Mouse (Mus musculus) liver, embryonic 16.5 days (tissue): ENCODE results near the gene Sapcd1. TPM values are rescaled to one million over a fixed set of nuclear protein-coding genes. Genes with fewer than 3 reads are reported as not detected.

ENCODE experiments used
- ATAC-seq: fragments of 200-750 bp; cut with Nextera tagmentation; 2 replicates; pipeline ENCODE4 v1.8.0; 2017; ENCODE audit warnings: low read depth, mild to moderate bottlenecking, moderate number of reproducible peaks, moderate library complexity
- H3K27ac ChIP-seq: fragments of 300-500 bp; sonication (generic); 2 replicates; pipeline ENCODE4 v1.5.1; 2014; ENCODE audit warnings: mild to moderate bottlenecking, low read length
- H3K27me3 ChIP-seq: fragments of 300-500 bp; sonication (generic); 2 replicates; pipeline ENCODE4 v1.6.1; 2014; ENCODE audit warnings: low read depth, low read length, mixed read lengths; ENCODE audit not compliant: control insufficient read depth, insufficient read depth
- H3K36me3 ChIP-seq: fragments of 300-500 bp; sonication (generic); 2 replicates; pipeline ENCODE4 v1.6.1; 2014; ENCODE audit warnings: mild to moderate bottlenecking; ENCODE audit not compliant: control insufficient read depth, insufficient read depth
- H3K4me1 ChIP-seq: fragments of 300-500 bp; sonication (generic); 2 replicates; pipeline ENCODE4 v1.6.1; 2014; ENCODE audit warnings: low read depth, low read length, mixed read lengths; ENCODE audit not compliant: control insufficient read depth
- H3K4me2 ChIP-seq: fragments of 300-500 bp; sonication (generic); 2 replicates; pipeline ENCODE4 v1.6.1; 2014; ENCODE audit warnings: low read depth, low read length, mixed read lengths
- H3K4me3 ChIP-seq: fragments of 300-500 bp; sonication (generic); 2 replicates; pipeline ENCODE4 v1.5.1; 2014; ENCODE audit warnings: low read depth, mild to moderate bottlenecking, low read length
- H3K9ac ChIP-seq: fragments of 300-500 bp; sonication (generic); 2 replicates; pipeline ENCODE4 v1.6.1; 2014; ENCODE audit warnings: low read depth, low read length
- H3K9me3 ChIP-seq: fragments of 300-500 bp; sonication (generic); replicated peaks from 2 replicates; pipeline ENCODE4 v1.6.1; 2016; ENCODE audit warnings: low read length; ENCODE audit not compliant: control insufficient read depth
- WGBS: fragments of 180-500 bp; shearing (Covaris S2); extraction: QIAGEN DNeasy Blood & Tissue Kit; methylation state at CpG from one replicate; pipeline ENCODE4 v1.1.7; 2014; ENCODE audit not compliant: insufficient replicate concordance; 5-methylcytosine and 5-hydroxymethylcytosine counted together
- polyA plus RNA-seq: library from polyadenylated mRNA; unstranded; fragments of >200 nt; fragmentation: Nextera tagmentation; extraction: Ambion mirVana; gene quantifications from 2 replicates; pipeline ENCODE4 v1.2.1, GENCODE M21; 2015

The Sapcd1 gene
- polyA plus RNA-seq, 1 experiment from 2014 or later = 2.6 TPM

- H3K4me2 ChIP-seq = peak overlapping the region; percentile 86
- ATAC-seq = peak; percentile 30
- WGBS = 0% methylated on average over 15 of the region's 15 CpGs
Measured at GRCm38 (mm10) chr17:34982328-34982727, 45.5 kb downstream of the Sapcd1 start.

DNA sequence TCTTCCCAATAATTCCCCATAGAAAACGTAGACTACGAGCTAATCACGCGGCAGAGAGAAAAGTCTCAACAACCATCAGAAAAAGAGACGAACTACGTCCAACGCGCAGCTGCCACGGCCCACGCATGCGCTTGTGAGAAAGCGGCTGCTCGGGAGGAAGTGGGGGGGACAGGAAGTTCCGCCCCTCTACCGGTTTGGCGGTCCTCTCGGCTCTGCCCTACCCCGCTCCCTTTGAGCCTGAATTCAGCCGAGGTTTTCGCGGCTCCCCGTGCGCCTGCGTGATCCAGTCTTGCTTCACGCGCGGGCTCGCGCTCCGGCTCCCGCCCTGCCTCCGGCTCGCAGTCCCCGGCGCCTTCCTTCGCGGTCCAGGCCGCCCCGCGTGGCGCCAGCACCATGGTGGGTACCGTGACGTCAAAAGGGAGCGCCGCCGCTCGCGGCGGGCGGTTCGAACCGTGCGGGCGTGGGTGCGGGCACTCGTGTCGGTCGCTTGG, 46.1 kb downstream of the Sapcd1 start, which contains the start of gene Lsm2:
Gene Lsm2, plus strand, starts transcription at position 173 of the 491 bp plus-strand sequence.
- Histone ChIP-seq H3K4me2 (peak within 1 kb of the TSS; percentile 86), H3K27me3 (no peaks in the 10 kb centered on the region), H3K27ac (peak within 1 kb of the TSS; percentile 96), H3K9ac (peak within 1 kb of the TSS; percentile 89), H3K36me3 (peaks cover 17% of the 10 kb centered on the region), H3K4me1 (peaks cover 27% of the 10 kb centered on the region), H3K4me3 (peak within 1 kb of the TSS; percentile 91), H3K9me3 (no peaks in the 10 kb centered on the region)
- WGBS = under 1% methylated on average over 58 of the region's 58 CpGs
- peak; percentile 93 for ATAC-seq

More at GRCm38 (mm10) chr17:34982328-34982727, 45.5 kb downstream of the Sapcd1 start:
- H3K9me3 ChIP-seq = no peaks in the 10 kb centered on the region
- peak overlapping the region; percentile 96 for H3K27ac ChIP-seq
- H3K27me3 ChIP-seq = no peaks in the 10 kb centered on the region
- H3K9ac ChIP-seq = peak overlapping the region; percentile 89
- peaks cover 17% of the 10 kb centered on the region for H3K36me3 ChIP-seq
- peaks cover 27% of the 10 kb centered on the region for H3K4me1 ChIP-seq
- peak overlapping the region; percentile 91 for H3K4me3 ChIP-seq

DNA sequence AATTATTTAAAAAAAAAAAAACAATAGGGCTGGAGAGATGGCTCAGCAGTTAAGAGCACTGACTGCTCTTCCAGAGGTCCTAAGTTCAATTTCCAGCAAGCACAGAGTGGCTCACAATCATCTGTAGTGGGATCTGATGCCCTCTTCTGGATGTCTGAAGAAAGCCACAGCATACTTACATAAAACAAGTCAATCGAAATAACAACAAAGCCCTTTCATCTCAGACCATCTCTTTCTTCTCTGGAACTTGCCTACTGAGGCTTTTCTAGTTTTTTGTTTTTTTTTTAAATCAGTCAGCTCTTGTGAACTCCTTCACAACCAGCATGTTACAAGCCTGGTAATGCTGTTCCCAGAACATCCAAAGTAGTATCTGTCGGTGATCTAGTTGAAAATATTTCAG, 47.2 kb downstream of the Sapcd1 start:
- WGBS = 15% methylated on average over 2 of the region's 2 CpGs
- no peak for ATAC-seq
- Histone ChIP-seq H3K9ac (peak overlapping the region; percentile 89), H3K27ac (peak overlapping the region; percentile 96), H3K4me2 (peak overlapping the region; percentile 86), H3K4me3 (peak overlapping the region; percentile 91), H3K9me3 (no peaks in the 10 kb centered on the region), H3K36me3 (peaks cover 8% of the 10 kb centered on the region), H3K4me1 (peaks cover 27% of the 10 kb centered on the region), H3K27me3 (no peaks in the 10 kb centered on the region)

DNA sequence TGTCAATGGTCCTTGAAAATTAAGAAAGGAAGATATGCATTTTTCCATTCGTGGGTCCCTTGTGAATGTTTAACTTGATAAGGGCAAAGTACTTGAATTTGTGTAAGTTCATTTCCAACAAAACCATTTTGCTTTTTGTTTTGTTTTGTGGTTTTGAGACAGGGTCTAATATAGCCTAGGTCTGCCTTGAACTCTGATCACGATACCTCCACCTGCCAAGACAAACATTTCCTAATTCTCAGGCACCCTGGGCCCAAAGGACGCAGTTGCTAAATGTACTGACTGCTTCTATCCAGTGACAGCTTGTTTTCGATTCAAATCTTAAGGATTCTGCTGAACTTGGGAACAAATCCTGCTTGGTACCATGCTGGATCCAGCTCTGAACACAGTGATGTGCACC, 48.2 kb downstream of the Sapcd1 start:
- ATAC-seq = no peak
- Histone ChIP-seq H3K36me3 (no peaks in the 10 kb centered on the region), H3K27me3 (no peaks in the 10 kb centered on the region), H3K4me2 (no peak overlapping the region), H3K9ac (no peak overlapping the region), H3K27ac (peak overlapping the region; percentile 8; the same call in 1 of the 2 replicates), H3K4me3 (no peak overlapping the region), H3K9me3 (no peaks in the 10 kb centered on the region), H3K4me1 (peaks cover 24% of the 10 kb centered on the region)
- 72% methylated on average over 4 of the region's 4 CpGs for WGBS

- ATAC-seq = no peak
- peaks cover 16% of the 10 kb centered on the region for H3K4me1 ChIP-seq
- peaks cover 8% of the 10 kb centered on the region for H3K27me3 ChIP-seq
- H3K4me3 ChIP-seq = no peak overlapping the region
- H3K27ac ChIP-seq = no peak overlapping the region
- no peaks in the 10 kb centered on the region for H3K36me3 ChIP-seq
- no peak overlapping the region for H3K4me2 ChIP-seq
- H3K9ac ChIP-seq = no peak overlapping the region
- 84% methylated on average over 27 of the region's 27 CpGs for WGBS
- no peaks in the 10 kb centered on the region for H3K9me3 ChIP-seq
Measured at GRCm38 (mm10) chr17:34978239-34978638, 49.6 kb downstream of the Sapcd1 start.

GRCm38 (mm10) chr17:34977000-34977399, 50.8 kb downstream of the Sapcd1 start:
- Histone ChIP-seq H3K4me1 (peaks cover 15% of the 10 kb centered on the region), H3K4me2 (no peak overlapping the region), H3K9ac (no peak overlapping the region), H3K9me3 (no peaks in the 10 kb centered on the region), H3K4me3 (no peak overlapping the region), H3K36me3 (no peaks in the 10 kb centered on the region), H3K27me3 (peaks cover 19% of the 10 kb centered on the region), H3K27ac (no peak overlapping the region)
- WGBS = 85% methylated on average over 20 of the region's 20 CpGs
- ATAC-seq = no peak

Other genes starting within 250 kb of the Sapcd1 start
- gene Cyp21a1, start 223.5 kb downstream of the Sapcd1 start, polyA plus RNA-seq = 0.70 and 4.9 TPM in 2 replicates
- 10.7 and 11.7 TPM in 2 replicates for gene Stk19, start 191.1 kb downstream of the Sapcd1 start, polyA plus RNA-seq
- gene Dxo, start 191.0 kb downstream of the Sapcd1 start, polyA plus RNA-seq = 25.6 and 27.6 TPM in 2 replicates
- gene Skiv2l, start 177.8 kb downstream of the Sapcd1 start, polyA plus RNA-seq = 24.8 and 27.3 TPM in 2 replicates
- 41.4 and 42.3 TPM in 2 replicates for gene Nelfe, start 177.6 kb downstream of the Sapcd1 start, polyA plus RNA-seq
- 384 and 472 TPM in 2 replicates for gene Cfb, start 165.5 kb downstream of the Sapcd1 start, polyA plus RNA-seq
- gene Zbtb12, start 148.5 kb downstream of the Sapcd1 start, polyA plus RNA-seq = 0.26 and 0.37 TPM in 2 replicates
- gene Gm20547, start 146.0 kb downstream of the Sapcd1 start, polyA plus RNA-seq = not detected in 2 replicates
- gene C2, start 129.8 kb downstream of the Sapcd1 start, polyA plus RNA-seq = 30.6 and 33.9 TPM in 2 replicates
- 12.4 and 15.2 TPM in 2 replicates for gene Ehmt2, start 129.5 kb downstream of the Sapcd1 start, polyA plus RNA-seq
- gene Slc44a4, start 113.5 kb downstream of the Sapcd1 start, polyA plus RNA-seq = 2.6 and 3.6 TPM in 2 replicates
- gene Neu1, start 96.8 kb downstream of the Sapcd1 start, polyA plus RNA-seq = 17.8 and 20.6 TPM in 2 replicates
- gene Hspa1b, start 68.8 kb downstream of the Sapcd1 start, polyA plus RNA-seq = 0.05 TPM in 1 of 2 replicates, not detected in the other
- not detected in 2 replicates for gene Gm20481, start 58.1 kb downstream of the Sapcd1 start, polyA plus RNA-seq
- 0.87 and 1.5 TPM in 2 replicates for gene Hspa1a, start 55.9 kb downstream of the Sapcd1 start, polyA plus RNA-seq
- 0.21 and 0.27 TPM in 2 replicates for gene Hspa1l, start 55.3 kb downstream of the Sapcd1 start, polyA plus RNA-seq
- 97.6 and 103 TPM in 2 replicates for gene Lsm2, start 46.2 kb downstream of the Sapcd1 start, polyA plus RNA-seq
- 82.2 and 90.1 TPM in 2 replicates for gene Vars, start 27.0 kb downstream of the Sapcd1 start, polyA plus RNA-seq
- 0.09 and 0.13 TPM in 2 replicates for gene Vwa7, start 11.4 kb downstream of the Sapcd1 start, polyA plus RNA-seq
- gene Msh5, start 18.7 kb upstream of the Sapcd1 start, polyA plus RNA-seq = 4.2 and 4.6 TPM in 2 replicates
- 112 and 121 TPM in 2 replicates for gene Clic1, start 21.9 kb upstream of the Sapcd1 start, polyA plus RNA-seq
- gene Ddah2, start 31.0 kb upstream of the Sapcd1 start, polyA plus RNA-seq = 16.3 and 18.1 TPM in 2 replicates
- gene Ly6g6c, start 37.4 kb upstream of the Sapcd1 start, polyA plus RNA-seq = 0.24 and 0.37 TPM in 2 replicates
- gene Mpig6b, start 38.2 kb upstream of the Sapcd1 start, polyA plus RNA-seq = 3.4 and 4.5 TPM in 2 replicates
- gene Ly6g6e, start 48.9 kb upstream of the Sapcd1 start, polyA plus RNA-seq = 0.17 TPM in 1 of 2 replicates, not detected in the other
- 0.55 and 0.77 TPM in 2 replicates for gene Ly6g6d, start 50.0 kb upstream of the Sapcd1 start, polyA plus RNA-seq
- 4.0 and 5.7 TPM in 2 replicates for gene Ly6g6f, start 57.6 kb upstream of the Sapcd1 start, polyA plus RNA-seq
- gene Abhd16a, start 61.2 kb upstream of the Sapcd1 start, polyA plus RNA-seq = 47.4 and 52.1 TPM in 2 replicates
- gene Ly6g5c, start 80.3 kb upstream of the Sapcd1 start, polyA plus RNA-seq = not detected in 2 replicates
- 0.33 and 0.35 TPM in 2 replicates for gene Ly6g5b, start 87.4 kb upstream of the Sapcd1 start, polyA plus RNA-seq
- 12.4 and 12.9 TPM in 2 replicates for gene Gpank1, start 93.4 kb upstream of the Sapcd1 start, polyA plus RNA-seq
- gene Csnk2b, start 94.0 kb upstream of the Sapcd1 start, polyA plus RNA-seq = 115 and 123 TPM in 2 replicates
- 2.7 TPM in 2 replicates for gene D17H6S53E, start 98.4 kb upstream of the Sapcd1 start, polyA plus RNA-seq
- gene Apom, start 104.0 kb upstream of the Sapcd1 start, polyA plus RNA-seq = 959 and 972 TPM in 2 replicates
- 19.7 and 21.4 TPM in 2 replicates for gene Bag6, start 107.2 kb upstream of the Sapcd1 start, polyA plus RNA-seq
- gene Prrc2a, start 136.9 kb upstream of the Sapcd1 start, polyA plus RNA-seq = 38.4 and 45.0 TPM in 2 replicates
- gene Aif1, start 148.1 kb upstream of the Sapcd1 start, polyA plus RNA-seq = 22.8 and 23.2 TPM in 2 replicates
- gene Lst1, start 160.4 kb upstream of the Sapcd1 start, polyA plus RNA-seq = 38.8 and 41.4 TPM in 2 replicates
- 1.2 and 2.4 TPM in 2 replicates for gene Ltb, start 166.4 kb upstream of the Sapcd1 start, polyA plus RNA-seq
- gene Tnf, start 174.0 kb upstream of the Sapcd1 start, polyA plus RNA-seq = 0.36 and 0.48 TPM in 2 replicates
- gene Lta, start 177.3 kb upstream of the Sapcd1 start, polyA plus RNA-seq = not detected in 2 replicates
- not detected in 2 replicates for gene Gm16181, start 192.8 kb upstream of the Sapcd1 start, polyA plus RNA-seq
- gene Atp6v1g2, start 205.6 kb upstream of the Sapcd1 start, polyA plus RNA-seq = 0.58 and 1.0 TPM in 2 replicates
- 2.8 and 2.9 TPM in 2 replicates for gene Nfkbil1, start 207.8 kb upstream of the Sapcd1 start, polyA plus RNA-seq
- gene Ddx39b, start 213.7 kb upstream of the Sapcd1 start, polyA plus RNA-seq = 128 and 133 TPM in 2 replicates
- 98.3 and 107 TPM in 2 replicates for gene H2-D1, start 234.7 kb upstream of the Sapcd1 start, polyA plus RNA-seq